Mouse (Mus musculus): Measurements from ENCODE around the gene Ryr1. TPM values are rescaled to one million over a fixed set of nuclear protein-coding genes. Genes with fewer than 3 reads are reported as not detected.

The Ryr1 gene
- 9.5 and 12.1 TPM in 2 replicates for polyA plus RNA-seq (2012; rRNA removed)

GRCm38 (mm10) chr7:29124970-29125369 lies at the start of gene Ryr1:
Ryr1 (minus strand) TSS chr7:29125179.
- DNase-seq: no peak
- no peak for TF ChIP-seq POLR2A (IDR thresholded peaks at IDR 0.05; ENCODE audit: borderline replicate concordance, insufficient read depth, low read length)
- TF ChIP-seq CTCF (IDR thresholded peaks at IDR 0.05; ENCODE audit: borderline replicate concordance, insufficient read depth, low read depth, low read length): no peak
- Histone ChIP-seq H3K4me1 (ENCODE audit: control insufficient read depth, insufficient read depth, low read length) (0 out of 2 replicates have a peak, but pooled peaks cover 2% of the 10 kb centered on the region), H3K27me3 (ENCODE audit: control insufficient read depth, insufficient read depth, low read length) (peaks cover 3% of the 10 kb centered on the region; the same call in 1 of the 2 replicates), H3K27ac (ENCODE audit: insufficient read depth, low read length) (no peak within 1 kb of the TSS), H3K4me3 (replicated peaks; ENCODE audit: insufficient read depth, low read depth, low read length) (no peak within 1 kb of the TSS)
- 1% methylated on average over 16 of the region's 16 CpGs for WGBS

DNA sequence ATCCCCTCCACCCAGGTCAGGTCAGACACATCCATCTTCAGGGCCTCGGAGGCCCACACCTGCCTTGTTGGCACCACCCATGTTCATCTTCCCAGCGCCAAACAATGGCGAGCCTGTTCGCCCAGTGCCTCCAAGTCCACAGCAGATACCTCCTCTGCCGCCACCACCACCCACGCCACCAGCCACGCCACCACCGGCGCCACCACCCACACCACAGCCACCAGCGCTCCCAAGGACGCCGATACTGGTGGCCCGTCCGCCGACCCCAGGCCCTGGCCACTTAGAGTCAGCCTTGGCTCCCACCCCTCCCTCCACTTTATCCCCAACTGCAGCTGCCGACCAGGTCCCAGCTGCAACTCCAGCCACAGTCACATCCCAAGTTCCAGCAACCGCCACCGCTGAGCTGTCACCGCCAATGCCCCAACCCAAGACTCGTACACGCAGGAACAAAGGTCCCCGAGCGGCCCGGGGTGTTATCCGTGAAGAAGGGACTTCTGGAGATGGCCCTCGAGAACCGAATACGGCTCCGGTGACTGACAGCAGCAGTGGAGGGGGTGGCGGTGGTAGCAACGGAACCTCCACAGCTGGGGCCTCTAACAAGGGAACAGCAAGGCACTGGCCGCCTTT lies 47.5 kb upstream of the Ryr1 start:
- no peak overlapping the region for H3K27ac ChIP-seq (ENCODE audit: insufficient read depth, low read length)
- no peaks in the 10 kb centered on the region for H3K27me3 ChIP-seq (ENCODE audit: control insufficient read depth, insufficient read depth, low read length)
- TF ChIP-seq CTCF (IDR thresholded peaks at IDR 0.05; ENCODE audit: borderline replicate concordance, insufficient read depth, low read depth, low read length) (no peak), POLR2A (IDR thresholded peaks at IDR 0.05; ENCODE audit: borderline replicate concordance, insufficient read depth, low read length) (no peak)
- H3K4me3 ChIP-seq (replicated peaks; ENCODE audit: insufficient read depth, low read depth, low read length): no peak overlapping the region
- peaks cover 11% of the 10 kb centered on the region; the same call in 1 of the 2 replicates for H3K4me1 ChIP-seq (ENCODE audit: control insufficient read depth, insufficient read depth, low read length)
- WGBS: 42% methylated on average over 32 of the region's 32 CpGs
- DNase-seq: no peak

- no peak overlapping the region for H3K27ac ChIP-seq (ENCODE audit: insufficient read depth, low read length)
- H3K4me1 ChIP-seq (ENCODE audit: control insufficient read depth, insufficient read depth, low read length): peaks cover 11% of the 10 kb centered on the region; the same call in 1 of the 2 replicates
- no peak overlapping the region for H3K4me3 ChIP-seq (replicated peaks; ENCODE audit: insufficient read depth, low read depth, low read length)
- 7% methylated on average over 34 of the region's 34 CpGs for WGBS
- no peak for DNase-seq
- H3K27me3 ChIP-seq (ENCODE audit: control insufficient read depth, insufficient read depth, low read length): no peaks in the 10 kb centered on the region
- TF ChIP-seq CTCF (IDR thresholded peaks at IDR 0.05; ENCODE audit: borderline replicate concordance, insufficient read depth, low read depth, low read length) (no peak), POLR2A (IDR thresholded peaks at IDR 0.05; ENCODE audit: borderline replicate concordance, insufficient read depth, low read length) (no peak)
Measured at GRCm38 (mm10) chr7:29171562-29172097, 46.7 kb upstream of the Ryr1 start.

- H3K4me3 ChIP-seq (replicated peaks; ENCODE audit: insufficient read depth, low read depth, low read length): peak overlapping the region; percentile 90
- 2% methylated on average over 43 of the region's 43 CpGs for WGBS
- no peak for DNase-seq
- no peaks in the 10 kb centered on the region for H3K27me3 ChIP-seq (ENCODE audit: control insufficient read depth, insufficient read depth, low read length)
- no peak overlapping the region for H3K27ac ChIP-seq (ENCODE audit: insufficient read depth, low read length)
- H3K4me1 ChIP-seq (ENCODE audit: control insufficient read depth, insufficient read depth, low read length): peaks cover 11% of the 10 kb centered on the region; the same call in 1 of the 2 replicates
- TF ChIP-seq POLR2A (IDR thresholded peaks at IDR 0.05; ENCODE audit: borderline replicate concordance, insufficient read depth, low read length) (no peak), CTCF (IDR thresholded peaks at IDR 0.05; ENCODE audit: borderline replicate concordance, insufficient read depth, low read depth, low read length) (no peak)
Measured at GRCm38 (mm10) chr7:29170755-29171561, 46.0 kb upstream of the Ryr1 start.

DNA sequence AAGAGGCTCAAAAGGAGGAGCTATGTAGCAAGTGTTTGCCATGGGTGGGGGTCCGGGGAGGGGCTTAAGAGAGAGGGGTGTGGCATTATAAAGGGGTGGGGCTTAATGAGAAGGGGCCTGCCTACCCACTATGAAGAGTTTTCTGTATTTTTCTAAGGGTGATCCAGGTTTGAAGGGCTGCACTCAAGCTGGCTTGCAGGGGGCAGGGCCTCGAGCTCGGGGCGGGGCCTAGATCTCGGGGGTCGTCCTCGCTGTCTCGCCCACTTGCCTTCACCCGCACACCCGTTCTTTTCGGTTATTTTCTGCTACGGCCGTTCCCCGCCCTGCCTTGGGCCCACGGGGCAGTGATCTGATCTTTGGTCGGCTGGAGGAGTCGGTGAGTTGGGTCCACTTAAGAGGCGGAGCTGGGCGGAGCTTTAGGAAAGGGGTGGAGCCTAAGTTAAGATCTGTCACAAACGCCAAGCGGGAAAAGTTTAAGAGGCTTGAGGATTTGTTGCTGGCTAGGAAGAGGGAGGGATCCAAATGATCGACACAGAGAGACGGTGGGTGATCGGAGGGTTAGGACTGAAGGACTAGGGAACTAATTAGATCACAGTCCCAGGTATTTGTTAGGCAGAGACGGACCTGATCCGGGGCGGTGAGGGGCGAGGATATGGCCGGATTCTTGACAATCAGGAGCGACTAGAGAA lies 45.2 kb upstream of the Ryr1 start, which contains the start of the genes Ggn and Spred3:
TSS of gene Ggn (plus strand) at position 145 of the 689 bp plus-strand sequence.
TSS of gene Spred3 (minus strand) at position 346 of the 689 bp plus-strand sequence.
- TF ChIP-seq CTCF (IDR thresholded peaks at IDR 0.05; ENCODE audit: borderline replicate concordance, insufficient read depth, low read depth, low read length): no peak
- TF ChIP-seq POLR2A (IDR thresholded peaks at IDR 0.05; ENCODE audit: borderline replicate concordance, insufficient read depth, low read length): no peak
- Histone ChIP-seq H3K4me3 (replicated peaks; ENCODE audit: insufficient read depth, low read depth, low read length) (peak within 1 kb of the TSS; percentile 90), H3K27me3 (ENCODE audit: control insufficient read depth, insufficient read depth, low read length) (no peaks in the 10 kb centered on the region), H3K27ac (ENCODE audit: insufficient read depth, low read length) (no peak within 1 kb of the TSS), H3K4me1 (ENCODE audit: control insufficient read depth, insufficient read depth, low read length) (peaks cover 11% of the 10 kb centered on the region; the same call in 1 of the 2 replicates)
- 2% methylated on average over 30 of the region's 30 CpGs for WGBS
- peak; percentile 62 to 68 for DNase-seq

DNA sequence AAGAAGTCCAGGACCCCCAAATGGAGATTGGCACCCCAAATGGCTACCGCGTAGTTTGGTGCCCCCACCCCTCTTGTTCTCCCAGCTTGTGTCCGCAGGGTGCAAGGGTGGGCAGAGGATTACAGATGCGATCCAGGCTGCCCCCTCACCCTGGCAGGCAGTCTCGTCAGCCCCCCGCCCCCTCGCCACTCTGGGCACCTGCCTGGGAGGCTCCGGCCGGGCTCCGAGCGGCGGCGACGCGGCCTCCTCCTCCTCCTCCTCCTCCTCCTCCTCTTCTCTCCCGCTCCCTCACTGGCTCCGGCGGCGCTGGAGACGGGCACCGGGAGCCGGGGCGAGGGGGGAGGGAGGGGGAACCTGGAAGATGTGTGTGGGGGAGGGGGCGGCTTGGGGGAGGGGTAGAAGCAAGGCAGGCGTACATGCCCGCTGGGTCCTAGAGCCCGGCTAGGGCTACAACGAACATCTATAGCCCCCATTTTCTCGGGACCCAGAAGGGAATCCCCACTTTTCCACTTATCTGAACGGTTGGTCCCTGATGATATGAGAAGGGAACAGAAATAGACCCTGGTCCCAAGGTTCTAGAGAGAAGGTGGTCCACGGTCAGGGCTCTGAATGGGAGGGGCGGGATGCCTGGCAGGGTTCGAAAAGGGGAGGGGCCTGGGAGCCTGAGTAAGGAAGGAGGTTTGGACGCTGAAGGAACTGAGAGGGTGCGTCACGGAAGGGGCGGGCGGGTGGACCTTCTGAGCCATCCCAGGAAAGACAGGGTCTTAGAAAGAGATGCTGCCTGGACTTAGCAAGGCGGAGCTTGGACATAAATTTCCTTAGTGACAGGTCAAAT lies 44.5 kb upstream of the Ryr1 start:
- no peak overlapping the region for H3K27ac ChIP-seq (ENCODE audit: insufficient read depth, low read length)
- TF ChIP-seq CTCF (IDR thresholded peaks at IDR 0.05; ENCODE audit: borderline replicate concordance, insufficient read depth, low read depth, low read length) (no peak), POLR2A (IDR thresholded peaks at IDR 0.05; ENCODE audit: borderline replicate concordance, insufficient read depth, low read length) (0 out of 2 replicates have a peak, but pooled peaks have one; percentile 11)
- H3K4me1 ChIP-seq (ENCODE audit: control insufficient read depth, insufficient read depth, low read length): peaks cover 11% of the 10 kb centered on the region; the same call in 1 of the 2 replicates
- no peaks in the 10 kb centered on the region for H3K27me3 ChIP-seq (ENCODE audit: control insufficient read depth, insufficient read depth, low read length)
- peak overlapping the region; percentile 90 for H3K4me3 ChIP-seq (replicated peaks; ENCODE audit: insufficient read depth, low read depth, low read length)
- WGBS: under 1% methylated on average over 38 of the region's 39 CpGs
- DNase-seq: peak; percentile 88
